Mouse (Mus musculus) hindbrain, postnatal 0 days (tissue): ENCODE measurements at regions not wholly inside any gene's neighbourhood (a gene's known extent, or its start where the extent isn't known, plus 50 kb on each side); places are given as distances from the start of the nearest gene placed in this dataset.

Experiments
- ATAC-seq: fragments of 200-750 bp; cut with Nextera tagmentation; 2 replicates; pipeline ENCODE4 v1.8.0; 2017; ENCODE audit warnings: mild to moderate bottlenecking, moderate TSS enrichment, moderate library complexity
- DNase-seq: peaks from one replicate; pipeline ENCODE4 v3.0.0-alpha.2; 2015; ENCODE audit warnings: low spot score
- H3K27ac ChIP-seq: fragments of 300-500 bp; sonication (generic); 2 replicates; pipeline ENCODE4 v1.5.1; 2014; ENCODE audit warnings: mild to moderate bottlenecking
- H3K27me3 ChIP-seq: fragments of 300-500 bp; sonication (generic); 2 replicates; pipeline ENCODE4 v1.6.1; 2014; ENCODE audit warnings: low read length, mixed read lengths; ENCODE audit not compliant: insufficient read depth
- H3K36me3 ChIP-seq: fragments of 300-500 bp; sonication (generic); 2 replicates; pipeline ENCODE4 v1.6.1; 2014; ENCODE audit warnings: low read length, mixed read lengths; ENCODE audit not compliant: insufficient read depth
- H3K4me1 ChIP-seq: fragments of 300-500 bp; sonication (generic); 2 replicates; pipeline ENCODE4 v1.6.1; 2014; ENCODE audit warnings: antibody characterized with exemption, low read length, mixed read lengths; ENCODE audit not compliant: insufficient read depth
- H3K4me2 ChIP-seq: fragments of 300-500 bp; sonication (generic); 2 replicates; pipeline ENCODE4 v1.6.1; 2014; ENCODE audit warnings: low read depth, mild to moderate bottlenecking, low read length, moderate library complexity, mixed read lengths
- H3K4me3 ChIP-seq: fragments of 300-500 bp; sonication (generic); 2 replicates; pipeline ENCODE4 v1.5.1; 2014; ENCODE audit warnings: low read length
- H3K9ac ChIP-seq: fragments of 300-500 bp; sonication (generic); replicated peaks from 2 replicates; pipeline ENCODE4 v1.6.1; 2014; ENCODE audit warnings: mild to moderate bottlenecking, low read length, moderate library complexity, mixed read lengths
- H3K9me3 ChIP-seq: fragments of 300-500 bp; sonication (generic); 2 replicates; pipeline ENCODE4 v1.6.1; 2016; ENCODE audit warnings: low read length, mixed read lengths
- CTCF ChIP-seq: IDR thresholded peaks from 2 replicates; pipeline ENCODE4 v1.5.1; 2016; ENCODE audit warnings: antibody characterized with exemption, control low read depth, low read depth
- WGBS: fragments of 180-500 bp; shearing (Covaris S2); extraction: QIAGEN DNeasy Blood & Tissue Kit; methylation state at CpG from one replicate; pipeline ENCODE4 v1.1.7; 2014; 5-methylcytosine and 5-hydroxymethylcytosine counted together

- Histone ChIP-seq H3K4me2 (no peak overlapping the region), H3K4me3 (no peak overlapping the region), H3K9ac (no peak overlapping the region), H3K36me3 (no peaks in the 10 kb centered on the region), H3K4me1 (no peaks in the 10 kb centered on the region), H3K27ac (no peak overlapping the region), H3K9me3 (no peaks in the 10 kb centered on the region), H3K27me3 (no peaks in the 10 kb centered on the region)
- DNase-seq = no peak
- ATAC-seq = no peak
- TF ChIP-seq CTCF = no peak
- 88% methylated on average over 8 of the region's 8 CpGs for WGBS
These were observed 54.0 kb upstream of the Zfp703 start for GRCm38 (mm10) chr8:26923166-26923565.
